Mouse (Mus musculus): ENCODE results near the gene Dnah1. TPM values are rescaled to one million over a fixed set of nuclear protein-coding genes. Genes with fewer than 3 reads are reported as not detected.

Dnah1 gene
- 0.56 and 1.2 TPM in 2 replicates for polyA plus RNA-seq (2012; rRNA removed; ENCODE audit: low replicate concordance)

GRCm38 (mm10) chr14:31323849-31324792, at the start of gene Dnah1:
Gene Dnah1, minus strand, starts transcription at chr14:31323896.

GRCm38 (mm10) chr14:31336369-31337155, 12.9 kb upstream of the Dnah1 start, which contains the start of gene Capn7:
Gene Capn7, plus strand, starts transcription at chr14:31336638.

DNA sequence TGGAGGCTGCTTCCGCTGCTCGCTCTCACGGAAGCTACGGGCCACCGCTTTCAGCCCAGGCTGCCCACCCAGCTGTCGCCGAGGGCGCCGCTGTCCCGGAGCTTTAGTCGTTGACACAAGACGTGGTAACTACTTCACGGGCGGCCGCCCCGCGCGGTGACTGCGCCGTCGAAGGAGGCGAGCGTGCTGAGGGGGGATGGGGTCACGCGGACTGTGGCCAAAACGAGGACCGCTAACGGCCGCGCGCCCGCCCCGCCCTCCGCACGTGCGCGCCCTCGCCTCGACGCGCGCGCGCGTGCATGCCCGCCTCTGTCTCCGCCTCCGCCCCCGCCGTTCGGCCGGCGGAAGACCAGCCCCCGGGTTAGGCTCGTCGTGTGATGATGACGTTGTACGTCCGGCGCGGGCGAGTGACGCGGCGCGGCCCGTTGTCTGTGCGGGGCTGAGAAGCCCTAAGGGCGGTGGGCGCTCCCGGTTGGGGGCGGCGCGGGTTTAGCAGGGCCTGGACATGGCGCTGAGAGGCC, 72.6 kb downstream of the Dnah1 start, which contains the start of the genes Phf7 and Bap1:
TSS of gene Phf7 (minus strand) at position 234 of the 521 bp plus-strand sequence.
TSS of gene Bap1 (plus strand) at position 367 of the 521 bp plus-strand sequence.

GRCm38 (mm10) chr14:31217666-31218065, 106.0 kb downstream of the Dnah1 start, which contains the start of gene Sema3g:
Gene Sema3g, plus strand, starts transcription at chr14:31217860.

GRCm38 (mm10) chr14:31216846-31217245, 106.8 kb downstream of the Dnah1 start, which contains the start of gene Nisch:
Gene Nisch, minus strand, starts transcription at chr14:31216946.

Other genes with a start within 250 kb of the Dnah1 start
- 66.4 and 72.9 TPM in 2 replicates for gene Smim4, start 194.9 kb downstream of the Dnah1 start, polyA plus RNA-seq (2012; rRNA removed; ENCODE audit: low replicate concordance)
- gene Nt5dc2, start 192.8 kb downstream of the Dnah1 start, polyA plus RNA-seq (2012; rRNA removed; ENCODE audit: low replicate concordance) = 27.5 and 43.4 TPM in 2 replicates
- gene Stab1, start 155.3 kb downstream of the Dnah1 start, polyA plus RNA-seq (2012; rRNA removed; ENCODE audit: low replicate concordance) = 134 and 138 TPM in 2 replicates
- 2.7 TPM in 1 of 2 replicates, not detected in the other for gene Tnnc1, start 115.6 kb downstream of the Dnah1 start, polyA plus RNA-seq (2012; rRNA removed; ENCODE audit: low replicate concordance)
- gene Nisch, start 107.0 kb downstream of the Dnah1 start, polyA plus RNA-seq (2012; rRNA removed; ENCODE audit: low replicate concordance) = 380 and 433 TPM in 2 replicates
- gene Sema3g, start 106.0 kb downstream of the Dnah1 start, polyA plus RNA-seq (2012; rRNA removed; ENCODE audit: low replicate concordance) = 8.8 and 12.8 TPM in 2 replicates
- gene Phf7, start 72.6 kb downstream of the Dnah1 start, polyA plus RNA-seq (2012; rRNA removed; ENCODE audit: low replicate concordance) = 6.6 and 7.8 TPM in 2 replicates
- 49.3 and 56.2 TPM in 2 replicates for gene Bap1, start 72.4 kb downstream of the Dnah1 start, polyA plus RNA-seq (2012; rRNA removed; ENCODE audit: low replicate concordance)
- 10.3 and 16.2 TPM in 2 replicates for gene Capn7, start 12.7 kb upstream of the Dnah1 start, polyA plus RNA-seq (2012; rRNA removed; ENCODE audit: low replicate concordance)
- 24.8 and 25.5 TPM in 2 replicates for gene Sh3bp5, start 112.2 kb upstream of the Dnah1 start, polyA plus RNA-seq (2012; rRNA removed; ENCODE audit: low replicate concordance)
- gene Eaf1, start 170.5 kb upstream of the Dnah1 start, polyA plus RNA-seq (2012; rRNA removed; ENCODE audit: low replicate concordance) = 20.5 and 47.8 TPM in 2 replicates
- 6.3 and 11.0 TPM in 2 replicates for gene Mettl6, start 171.1 kb upstream of the Dnah1 start, polyA plus RNA-seq (2012; rRNA removed; ENCODE audit: low replicate concordance)